Mouse (Mus musculus) yolk sac, embryonic 10.5 days (tissue): ENCODE results near the gene Pdzd2.
"Not testable (repeated sequence)": the region's sequence is repeated elsewhere in the genome, so short reads cannot be mapped to it uniquely, and the experiment has no call there.

Experiments
- DNase-seq: peaks from one replicate; pipeline ENCODE4 v3.0.0-alpha.2; 2017; ENCODE audit warnings: low spot score

The Pdzd2 gene

DNA sequence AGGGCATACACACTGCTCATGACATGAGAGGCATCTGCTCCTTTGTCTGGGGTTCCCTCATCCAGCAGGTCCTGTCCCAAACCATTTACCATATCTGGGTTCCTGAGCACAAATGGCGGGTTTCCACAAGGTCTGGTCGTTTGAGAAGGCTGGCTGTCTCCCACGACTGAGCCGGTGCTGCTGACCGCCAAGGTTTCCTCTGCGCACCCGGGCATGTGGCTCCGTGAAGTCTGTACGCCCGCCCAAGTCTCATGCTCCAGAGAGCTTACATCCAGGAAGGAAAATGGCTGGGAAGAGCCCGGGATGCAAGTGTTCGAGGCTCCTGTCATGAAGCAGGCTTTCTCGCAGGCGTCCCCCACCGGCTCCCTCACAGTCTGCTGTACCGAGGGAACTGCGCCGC, 364.8 kb downstream of the Pdzd2 start:
- DNase-seq, result no peak

DNA sequence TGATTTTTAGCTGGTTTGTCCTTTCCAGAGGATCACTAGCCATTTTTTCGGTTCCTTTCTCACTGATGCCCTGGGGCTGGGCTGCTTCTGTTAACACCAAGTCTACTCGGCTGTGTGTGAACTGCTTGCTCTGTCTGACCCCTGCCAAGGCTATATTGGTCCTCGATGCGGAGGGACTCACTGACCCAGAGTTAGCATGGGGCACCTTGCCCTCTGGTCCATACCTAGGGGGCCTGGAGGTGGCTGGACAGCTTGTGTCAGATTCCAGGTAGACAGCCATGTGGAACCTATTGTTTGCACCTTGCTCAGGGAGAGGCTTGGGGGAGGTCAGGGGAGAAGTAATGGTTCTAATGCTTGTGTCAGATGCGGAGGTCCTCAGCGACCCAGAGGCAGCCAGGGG, 365.8 kb downstream of the Pdzd2 start:
- DNase-seq, result no peak

DNA sequence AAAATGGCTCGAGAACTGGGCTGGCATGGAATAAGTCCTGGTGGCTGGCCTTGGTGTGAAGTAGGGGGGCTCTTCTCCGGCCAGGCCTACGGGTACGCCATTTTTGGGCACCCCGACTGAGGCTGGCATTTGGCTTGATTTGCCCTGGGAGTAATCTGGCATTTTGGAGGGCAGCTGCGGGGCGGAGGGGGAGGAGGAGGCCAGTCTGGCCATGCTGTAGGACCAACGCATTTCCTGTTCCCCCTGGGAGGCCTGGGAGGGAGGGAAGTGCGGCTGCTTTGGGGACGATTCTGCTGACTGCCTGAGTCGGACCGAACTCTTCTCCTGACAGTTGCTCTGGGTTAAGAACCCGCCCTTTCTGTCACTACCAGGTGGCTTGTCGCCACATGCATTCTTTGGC, 366.2 kb downstream of the Pdzd2 start:
- DNase-seq, result no peak

DNA sequence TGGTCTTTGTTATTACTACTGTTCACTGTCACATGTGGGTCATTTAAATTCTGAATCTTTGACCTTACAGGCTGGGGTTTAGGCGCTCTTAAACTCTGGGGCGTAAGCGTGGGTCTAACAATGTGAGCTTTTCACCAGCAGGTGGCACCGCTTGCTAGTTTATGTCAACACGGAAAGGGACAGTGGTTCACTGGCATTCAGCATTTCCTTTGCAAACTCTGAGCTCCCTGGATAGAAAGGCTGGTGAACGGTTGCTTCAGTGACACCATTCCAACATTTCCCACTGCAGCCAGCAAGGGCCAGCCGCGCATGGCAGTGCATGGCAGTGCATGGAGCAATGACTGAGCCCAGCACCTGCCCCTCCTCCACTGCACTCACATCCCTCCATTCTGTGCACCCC, 368.5 kb downstream of the Pdzd2 start:
- peak; percentile 43 for DNase-seq

DNA sequence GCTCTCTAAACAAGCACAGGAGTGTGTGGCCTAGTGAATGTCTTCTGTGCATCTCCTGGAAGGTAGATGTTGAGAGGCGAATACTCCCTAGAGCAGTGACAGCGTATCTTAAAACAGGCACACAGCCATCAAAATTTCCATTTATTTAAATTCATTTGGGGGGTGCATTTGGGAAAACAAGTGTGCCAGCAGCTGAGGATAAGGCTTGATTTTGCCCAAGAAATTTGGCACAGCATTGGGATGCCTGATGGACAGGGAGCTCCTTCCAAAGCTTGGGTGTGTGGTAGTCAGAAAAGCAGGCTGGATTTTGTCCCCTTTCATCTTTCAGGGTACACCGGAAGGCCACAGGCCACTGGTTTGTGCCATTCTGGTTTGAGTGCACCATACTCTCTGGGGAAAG, 369.6 kb downstream of the Pdzd2 start:
- no peak for DNase-seq

DNA sequence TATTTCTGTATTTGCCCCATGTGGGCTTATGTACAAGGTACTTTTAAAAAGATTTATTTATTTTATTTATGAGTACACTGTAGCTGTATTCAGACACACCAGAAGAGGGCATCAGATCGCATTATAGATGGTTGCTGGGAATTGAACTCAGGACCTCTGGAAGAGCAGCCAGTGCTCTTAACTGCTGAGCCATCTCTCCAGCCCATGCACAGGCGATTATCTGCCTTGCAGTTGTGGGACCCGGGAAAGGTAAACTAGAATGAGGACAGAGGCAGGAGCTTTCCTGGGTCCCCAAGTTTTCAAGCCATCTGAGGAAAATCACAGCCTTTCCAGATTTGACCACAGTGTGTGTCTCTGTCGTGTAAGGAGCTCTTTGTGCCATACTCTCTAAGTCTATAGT, 370.9 kb downstream of the Pdzd2 start:
- no peak for DNase-seq

DNA sequence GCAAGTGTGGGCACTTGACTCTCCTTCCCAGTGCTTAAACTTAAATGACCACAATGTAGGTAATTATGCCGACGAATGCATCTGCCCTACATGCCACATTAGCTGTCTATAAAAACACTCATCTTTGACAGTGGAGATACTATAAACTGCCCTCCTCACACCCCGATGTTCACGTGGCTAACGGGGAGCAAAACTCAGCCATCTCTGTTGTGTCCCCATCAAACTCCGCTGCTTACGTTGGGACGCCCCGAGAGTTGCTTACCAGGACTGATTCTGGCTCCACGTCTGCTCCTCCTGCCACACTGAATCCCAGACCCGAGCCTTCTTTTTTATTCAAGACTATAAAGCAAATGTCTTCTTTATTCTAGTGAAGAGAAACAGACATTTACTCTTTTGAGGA, 371.4 kb downstream of the Pdzd2 start:
- DNase-seq, result no peak

DNA sequence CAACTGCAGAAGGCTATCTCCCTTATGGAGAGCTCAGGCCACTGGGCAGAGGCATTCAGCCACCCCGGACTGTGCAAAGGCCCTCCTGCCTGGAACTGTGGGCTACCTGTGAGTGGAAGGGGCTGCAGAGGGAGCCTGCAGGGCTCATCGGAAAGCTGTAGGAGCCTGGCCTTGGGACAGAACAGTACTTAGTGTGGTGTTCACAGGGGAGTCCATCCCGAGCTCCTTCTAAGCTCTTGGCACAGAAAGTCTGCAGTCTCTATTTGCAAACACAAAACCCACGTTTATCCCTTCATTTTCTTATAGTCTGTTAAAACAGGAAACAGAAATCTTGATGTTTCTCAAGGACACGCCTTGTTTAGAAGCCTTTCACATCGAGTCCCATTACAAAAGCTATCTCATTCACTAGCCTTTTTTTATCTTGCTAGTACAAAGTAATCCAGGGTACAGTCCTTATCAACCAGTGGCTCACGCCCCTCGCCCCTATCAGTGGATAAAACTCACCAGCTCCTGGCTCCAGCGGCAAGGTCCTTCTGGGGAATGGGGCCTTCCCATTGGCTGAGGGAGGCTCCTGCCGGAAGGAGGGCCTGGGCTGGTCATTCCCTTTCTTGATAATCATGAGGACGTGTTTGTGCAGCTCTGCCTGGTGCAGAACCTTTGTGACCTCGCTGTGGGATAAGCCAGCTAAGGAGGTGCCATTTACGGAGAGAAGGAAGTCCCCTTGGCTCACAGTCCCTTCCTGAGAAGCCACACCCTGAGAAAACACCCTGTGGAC, 372.2 kb downstream of the Pdzd2 start:
- DNase-seq, result peak; percentile 65

DNA sequence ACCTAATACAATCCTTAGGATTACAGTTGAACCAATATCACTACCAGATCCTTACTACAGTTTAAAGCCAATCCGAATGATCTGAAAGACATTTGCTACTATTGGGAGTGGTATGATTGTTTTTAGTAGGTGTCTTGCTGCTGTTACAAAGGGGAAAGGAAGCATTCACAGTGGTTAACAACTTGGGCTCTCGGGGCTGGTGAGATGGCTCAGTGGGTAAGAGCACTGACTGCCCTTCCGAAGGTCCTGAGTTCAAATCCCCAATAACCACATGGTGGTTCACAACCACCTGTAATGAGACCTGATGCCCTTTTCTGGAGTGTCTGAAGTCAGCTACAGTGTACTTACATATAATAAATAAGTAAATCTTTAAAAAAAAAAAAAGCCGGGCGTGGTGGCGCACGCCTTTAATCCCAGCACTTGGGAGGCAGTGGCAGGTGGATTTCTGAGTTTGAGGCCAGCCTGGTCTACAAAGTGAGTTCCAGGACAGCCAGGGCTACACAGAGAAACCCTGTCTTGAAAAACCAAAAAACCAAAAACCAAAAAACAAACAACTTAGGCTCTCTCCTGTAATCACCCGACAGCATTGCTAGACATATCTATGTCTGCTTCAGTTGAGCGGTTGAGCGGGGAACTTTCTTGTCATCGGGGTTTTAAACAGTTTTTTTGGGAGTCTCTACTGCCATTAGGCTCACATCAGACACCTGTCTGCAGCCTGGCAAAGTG, 373.0 kb downstream of the Pdzd2 start:
- DNase-seq, result not testable (repeated sequence)

DNA sequence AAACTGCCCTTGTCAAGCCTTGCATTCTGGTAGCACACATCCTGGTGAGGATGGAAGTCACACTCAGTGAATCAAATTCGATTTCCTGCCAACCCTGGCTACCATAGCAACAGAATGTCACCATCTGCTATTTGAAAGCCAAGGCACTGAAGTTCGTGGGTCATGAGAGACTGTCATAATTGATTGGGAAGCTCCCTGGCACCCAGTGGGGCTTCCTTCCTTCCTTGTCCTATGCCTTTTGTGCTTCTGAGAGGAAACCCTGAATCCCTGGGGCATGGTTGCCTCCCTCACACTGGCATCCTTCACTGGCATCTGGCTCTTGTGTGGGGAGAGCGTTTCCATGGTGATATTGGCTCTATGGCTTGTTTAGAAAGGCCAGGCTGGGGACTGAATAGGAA, 373.7 kb downstream of the Pdzd2 start:
- no peak for DNase-seq

DNA sequence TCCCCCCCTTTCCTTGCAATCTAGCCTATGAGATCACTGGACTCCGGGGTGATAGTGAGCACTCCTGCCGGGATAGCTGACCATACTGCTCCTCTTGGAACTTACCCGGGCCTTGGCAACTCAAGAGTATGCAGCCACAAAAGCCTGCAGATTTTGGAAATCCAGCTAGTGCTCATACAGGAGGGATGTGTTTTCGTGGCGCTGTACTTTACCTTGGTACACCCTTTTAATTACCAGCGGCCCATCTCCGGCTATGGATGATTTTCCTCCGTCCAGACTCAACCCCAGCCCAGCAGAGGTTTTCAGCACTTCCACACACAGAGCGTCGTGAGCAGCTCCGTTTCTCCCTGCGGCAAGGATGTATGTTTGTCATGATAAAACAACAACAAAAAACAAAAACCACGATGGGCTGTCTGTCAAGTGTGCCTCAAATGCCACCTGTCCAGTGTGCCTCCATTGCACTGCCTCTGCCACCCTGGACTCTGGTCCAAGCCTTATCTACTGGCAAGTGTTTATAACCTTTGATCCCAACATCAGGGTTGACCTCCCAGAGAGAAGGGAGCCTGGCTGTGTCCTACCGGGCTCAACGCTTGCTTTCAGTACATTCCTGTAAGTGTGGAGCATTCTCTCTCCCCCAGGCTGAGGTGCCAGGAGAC, 374.2 kb downstream of the Pdzd2 start:
- DNase-seq, result no peak

DNA sequence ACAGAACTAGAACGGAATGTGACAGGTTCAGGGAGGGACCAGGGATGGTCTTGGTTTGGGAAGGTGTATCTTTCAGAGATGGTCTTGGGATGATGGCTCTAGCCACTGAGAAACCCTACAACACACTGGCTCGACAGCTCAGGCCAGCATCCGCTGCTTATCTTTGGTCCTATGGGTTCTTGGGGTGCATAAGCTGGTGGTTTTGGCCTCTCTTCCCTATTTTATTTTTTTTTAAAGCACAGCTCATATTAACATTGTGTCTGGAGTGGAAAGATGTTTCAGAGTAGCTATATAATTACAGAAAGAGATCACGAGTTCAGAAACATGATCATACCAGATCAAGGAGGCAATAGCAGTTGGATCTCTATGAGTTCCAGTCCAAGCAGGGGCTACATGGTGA, 375.6 kb downstream of the Pdzd2 start:
- no peak for DNase-seq

DNA sequence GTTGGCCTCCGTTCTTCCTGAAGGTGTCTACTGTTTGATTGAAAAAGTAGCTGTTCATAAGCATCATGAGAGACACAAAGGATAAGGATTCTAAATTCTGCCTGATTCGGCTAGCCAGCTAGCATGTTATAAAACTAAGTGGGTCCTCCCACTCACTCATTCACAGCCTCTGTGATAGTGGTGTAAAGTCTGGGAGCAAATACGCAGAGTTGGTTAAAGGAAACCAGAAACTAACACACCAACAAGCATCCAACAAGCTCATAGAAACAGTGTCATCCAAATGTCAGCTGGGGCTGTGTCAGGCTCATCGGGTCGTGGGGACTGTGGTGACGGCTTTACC, 377.1 kb downstream of the Pdzd2 start:
- DNase-seq, result no peak

DNA sequence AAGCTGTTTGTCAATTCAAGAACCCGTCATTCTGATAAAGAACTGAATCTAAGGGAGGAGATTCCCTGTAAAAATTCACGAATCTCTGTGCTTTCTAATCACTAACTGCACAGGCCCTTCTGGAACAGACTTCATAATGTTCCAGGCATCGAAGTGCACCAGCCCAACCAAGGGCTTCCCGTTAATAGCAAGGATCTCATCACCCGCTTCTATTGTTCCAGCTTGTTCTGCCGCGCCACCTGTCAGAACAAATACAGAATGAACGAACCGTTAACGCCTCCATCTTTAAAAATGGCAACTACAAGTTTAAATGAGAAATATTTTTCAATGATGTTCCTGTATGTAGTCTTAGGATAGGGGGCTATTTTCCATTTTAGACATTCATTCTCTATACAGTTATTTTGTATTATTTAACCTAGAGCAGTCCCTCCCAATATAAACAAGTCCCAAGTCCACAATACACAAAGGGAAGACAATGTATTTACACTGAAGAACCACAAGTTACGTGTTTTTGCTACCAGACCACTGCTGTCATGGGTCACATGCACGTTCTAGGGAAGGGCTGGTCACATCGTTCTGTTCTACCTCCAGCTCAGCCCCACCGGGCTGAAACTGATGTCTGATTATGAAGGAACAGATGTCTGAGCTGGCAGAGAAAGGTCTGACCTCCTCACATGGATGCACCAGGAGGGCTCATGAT, 377.6 kb downstream of the Pdzd2 start:
- no peak for DNase-seq

DNA sequence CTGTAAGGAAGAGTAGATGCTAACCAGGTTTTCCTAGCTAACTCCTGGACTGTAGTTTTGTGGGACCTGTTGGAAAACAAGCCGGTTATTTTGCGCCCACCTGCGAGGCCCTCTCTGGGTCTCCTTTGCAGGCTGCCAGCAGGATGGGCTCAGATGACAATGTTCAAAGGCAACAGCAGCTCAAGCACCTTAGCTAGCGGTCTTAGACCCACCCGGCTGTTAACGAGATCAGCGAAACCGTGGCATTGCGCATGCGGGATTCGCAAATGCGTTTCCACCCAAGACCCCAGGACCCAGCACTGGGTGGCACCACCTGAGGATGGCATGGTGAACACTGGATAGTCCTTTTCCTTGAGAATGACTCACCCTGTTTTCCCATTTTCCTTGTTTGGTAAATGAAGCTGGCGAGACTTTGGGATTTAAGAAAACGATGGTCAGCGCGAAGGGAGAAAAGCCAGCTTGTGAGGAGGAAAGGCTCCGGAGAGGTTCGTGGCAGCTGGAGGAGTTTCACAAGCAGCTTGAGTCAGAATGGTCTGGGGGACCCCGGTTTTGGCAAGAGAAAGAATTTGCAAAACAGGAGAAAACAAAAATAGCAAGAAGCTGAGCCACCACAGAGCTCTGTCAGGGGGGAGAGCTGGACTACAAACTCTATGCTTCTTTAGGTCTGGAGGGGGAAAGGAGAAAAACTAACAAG, 379.1 kb downstream of the Pdzd2 start:
- DNase-seq, result no peak

DNA sequence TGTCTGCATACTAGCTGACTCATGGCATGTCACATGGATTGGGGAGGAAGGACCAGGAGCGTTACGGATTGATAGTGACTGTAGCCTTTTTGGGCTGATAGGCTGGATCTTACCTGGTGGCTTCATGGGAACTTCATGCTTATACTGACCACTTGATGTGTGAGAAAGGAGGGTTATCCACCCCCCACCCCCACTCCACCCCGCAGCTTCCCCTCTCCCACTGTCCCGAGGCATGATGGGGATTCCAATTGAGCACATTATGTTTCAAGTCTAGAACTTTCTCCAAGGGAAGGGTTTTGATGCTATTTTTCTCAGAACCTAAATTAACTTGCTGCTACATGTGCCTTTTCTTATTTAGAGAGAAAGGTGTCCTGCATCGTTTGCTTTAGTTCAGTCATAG, 381.3 kb downstream of the Pdzd2 start:
- DNase-seq, result no peak

DNA sequence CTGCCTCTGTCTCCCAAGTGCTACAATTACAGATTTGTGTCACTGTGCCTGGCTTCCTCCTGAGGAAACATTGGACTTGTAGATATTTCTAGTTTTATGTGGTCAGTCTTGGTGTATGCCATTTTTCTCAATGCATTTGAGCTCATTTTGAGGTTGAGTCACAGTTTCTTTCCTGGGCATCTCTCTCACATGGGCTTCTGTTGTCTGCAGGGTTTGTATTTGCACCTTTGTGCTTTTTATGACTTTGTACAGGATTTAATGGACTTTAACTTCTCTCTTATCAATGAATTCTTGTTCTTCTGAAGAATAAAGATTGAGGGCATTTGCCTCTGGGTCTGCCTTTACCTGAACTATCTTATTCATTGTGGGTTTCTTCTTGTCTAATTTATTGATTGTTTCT, 382.3 kb downstream of the Pdzd2 start:
- no peak for DNase-seq

DNA sequence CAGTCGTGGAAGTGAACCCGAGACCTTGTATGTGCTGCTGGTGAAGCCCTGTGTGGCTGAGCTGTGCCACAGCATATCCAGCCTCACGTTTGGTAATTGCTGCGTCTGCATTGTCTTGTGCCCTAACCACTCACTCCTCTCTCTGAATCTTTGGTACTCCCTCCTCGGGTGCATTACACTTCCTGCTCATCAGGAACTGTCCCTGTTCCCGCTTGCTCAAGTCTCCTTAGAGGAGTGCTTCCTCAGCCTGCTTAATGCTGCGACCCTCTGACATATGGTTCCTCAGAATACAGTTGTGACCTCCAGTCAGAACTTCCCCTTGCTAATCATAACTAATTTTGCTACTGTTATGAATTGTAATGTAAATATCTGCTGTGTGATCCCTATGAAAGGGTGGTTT, 383.8 kb downstream of the Pdzd2 start:
- DNase-seq, result no peak

DNA sequence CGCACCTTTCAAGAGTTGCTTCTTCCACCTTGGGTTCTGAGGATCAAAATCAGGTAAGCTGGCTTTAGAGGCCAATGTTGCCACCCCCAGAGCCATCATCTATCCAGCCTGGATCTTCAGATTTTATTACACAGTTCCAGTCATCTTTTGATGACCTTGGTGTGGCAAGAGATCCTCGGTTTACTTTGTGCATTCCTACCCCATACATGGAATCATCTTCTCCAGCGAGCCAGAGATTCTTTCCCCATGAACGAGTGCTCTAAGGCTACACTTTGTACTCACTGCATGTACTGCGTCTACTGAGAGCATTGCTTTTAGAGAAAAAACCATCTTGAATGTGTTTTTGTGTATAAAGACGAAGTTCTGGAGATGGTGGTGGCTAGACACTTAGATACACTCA, 384.5 kb downstream of the Pdzd2 start:
- DNase-seq, result no peak

DNA sequence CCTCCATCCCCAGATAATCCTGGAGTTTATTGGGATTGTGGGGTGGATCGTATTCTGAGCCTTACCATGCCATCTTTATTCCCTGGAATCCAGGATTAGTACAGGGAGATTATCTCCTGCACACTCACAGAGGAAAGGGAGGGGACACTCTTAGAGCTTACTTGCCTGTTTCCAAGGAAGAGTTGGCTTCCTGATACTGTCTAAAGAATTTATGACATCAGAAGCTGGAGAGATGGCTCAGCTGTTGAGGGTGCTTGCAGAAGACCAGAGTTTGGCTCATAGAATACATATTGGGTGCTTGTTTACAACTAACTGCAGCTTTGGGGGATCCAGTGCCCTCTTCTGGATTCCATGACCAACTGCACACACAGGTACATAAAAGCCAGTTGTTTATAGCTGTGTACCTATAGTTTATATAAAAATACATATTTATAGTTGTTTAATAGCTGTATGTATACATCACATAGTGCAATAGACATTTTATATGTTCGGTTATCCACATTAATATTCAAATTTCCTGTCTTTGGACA, 385.4 kb downstream of the Pdzd2 start:
- DNase-seq, result no peak

DNA sequence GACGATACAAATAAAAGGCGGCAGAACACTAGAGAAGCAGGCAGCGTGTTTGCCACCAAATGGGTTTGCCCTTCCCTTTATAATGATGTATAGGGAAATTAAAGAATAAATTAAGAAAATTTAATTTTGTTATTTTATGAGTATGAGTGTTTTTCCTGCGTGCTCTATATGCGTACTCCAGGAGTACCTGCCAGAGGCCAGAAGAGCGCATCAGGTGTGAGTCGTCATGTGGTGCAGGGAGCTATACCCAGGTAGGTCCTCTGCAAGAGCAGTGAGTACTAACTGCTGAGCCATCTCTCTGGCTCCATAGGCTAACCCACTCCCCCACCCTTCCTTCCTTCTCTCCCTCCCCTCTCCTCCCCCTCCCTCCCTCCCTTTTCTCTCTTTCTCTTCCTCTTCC, 388.3 kb downstream of the Pdzd2 start:
- no peak for DNase-seq

DNA sequence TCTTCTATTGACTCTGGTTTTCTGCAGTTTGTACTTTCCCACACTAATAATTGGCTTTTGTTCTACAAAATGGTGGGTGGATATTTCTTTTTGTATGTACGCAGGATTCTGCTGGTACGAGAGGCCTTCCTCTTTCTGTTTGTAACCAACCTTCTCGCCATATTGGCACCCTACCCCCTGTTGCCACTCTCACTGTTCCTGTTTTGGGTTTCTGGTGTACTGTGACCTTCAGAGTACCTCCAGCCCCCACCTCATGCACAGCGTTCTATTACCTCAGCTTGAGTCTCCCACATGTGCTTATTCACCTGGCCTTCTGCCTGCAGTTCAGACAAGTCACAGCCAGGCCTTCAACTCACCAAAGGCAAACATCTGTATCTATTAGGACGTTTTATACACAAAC, 389.9 kb downstream of the Pdzd2 start:
- DNase-seq, result no peak
